Mouse (Mus musculus) urinary bladder, postnatal 36 days (tissue): ENCODE measurements around the gene Ffar2.
A peak's percentile ranks its signal among the peaks of the same experiment; 100 is the strongest.
"Not testable (repeated sequence)": the region's sequence is repeated elsewhere in the genome, so short reads cannot be mapped to it uniquely, and the experiment has no call there.

ENCODE experiments used
- DNase-seq, 2 experiments: peaks; one replicate each; pipeline ENCODE4 v3.0.0; 2022; ENCODE audit warnings: low spot score in 2 of 2, mixed read lengths in 1 of 2

Gene Ffar2

GRCm38 (mm10) chr7:30823675-30824074, at the start of gene Ffar2:
Ffar2 (minus strand) TSS chr7:30823775.
- DNase-seq, result no peak

DNA sequence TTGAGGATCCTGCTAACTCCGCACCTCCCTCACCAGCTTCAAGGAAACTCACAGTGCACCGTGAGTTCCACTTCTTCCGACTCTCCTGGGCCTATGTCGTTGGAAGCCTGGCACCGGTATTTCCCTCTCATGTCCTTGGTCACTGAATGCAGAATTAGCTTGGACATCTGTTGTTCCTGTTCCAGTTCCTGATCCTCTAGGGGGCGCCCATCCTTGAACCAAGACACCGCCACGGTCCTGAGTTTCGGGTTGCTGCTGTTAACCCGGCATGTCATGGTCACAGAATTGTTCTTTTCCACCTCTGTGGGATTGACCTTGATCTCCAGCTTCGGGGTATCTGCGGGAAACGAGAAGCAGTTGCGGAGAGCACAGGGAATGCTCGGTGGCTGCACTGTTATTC, 49.5 kb upstream of the Ffar2 start:
- peak; percentile 68 to 72 for DNase-seq

DNA sequence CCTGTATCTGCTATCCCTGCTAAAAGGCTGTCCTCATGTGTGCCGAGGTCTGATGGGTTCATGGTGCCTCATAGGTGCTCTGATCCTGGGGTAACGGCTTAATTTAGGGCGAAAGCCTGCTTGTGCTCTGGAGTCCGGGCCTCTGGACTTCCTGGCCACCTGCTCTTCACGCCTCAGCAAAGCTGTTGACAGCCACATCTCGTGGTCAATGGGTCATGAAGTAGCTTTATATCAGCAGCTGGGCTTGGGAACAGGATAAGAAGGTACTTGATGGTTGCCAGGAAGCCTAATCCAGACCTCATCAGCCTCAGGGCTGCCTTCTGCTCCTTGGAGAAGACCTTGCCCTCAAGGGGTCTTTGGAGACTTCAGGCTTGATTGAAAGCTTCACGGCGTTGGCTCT, 39.8 kb upstream of the Ffar2 start:
- no peak for DNase-seq

DNA sequence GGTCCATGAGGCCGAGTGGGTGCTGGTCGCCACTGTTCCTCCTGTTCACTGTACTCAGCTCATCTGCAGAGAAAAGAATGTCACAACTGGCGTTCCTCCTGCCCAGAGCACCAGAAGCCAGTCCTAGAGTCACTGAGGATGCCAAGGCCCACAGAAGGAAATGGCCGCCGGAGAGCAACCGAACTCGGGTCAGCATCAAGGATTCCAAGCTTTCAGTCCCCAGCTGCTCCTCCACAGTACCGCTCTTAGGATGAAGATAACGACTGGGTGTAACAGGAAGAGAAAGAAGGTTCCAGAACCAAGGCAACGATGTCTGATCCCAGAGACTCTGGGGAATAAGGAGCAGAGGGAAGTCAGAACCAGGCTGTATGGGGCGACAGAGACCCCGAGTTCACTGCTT, 37.9 kb upstream of the Ffar2 start, which contains the start of gene Ffar1:
Ffar1 (minus strand) TSS at position 101 of the 400 bp plus-strand sequence.
- no peak for DNase-seq

GRCm38 (mm10) chr7:30859635-30860402, 36.2 kb upstream of the Ffar2 start:
- DNase-seq, result peak; percentile 23 to 39

DNA sequence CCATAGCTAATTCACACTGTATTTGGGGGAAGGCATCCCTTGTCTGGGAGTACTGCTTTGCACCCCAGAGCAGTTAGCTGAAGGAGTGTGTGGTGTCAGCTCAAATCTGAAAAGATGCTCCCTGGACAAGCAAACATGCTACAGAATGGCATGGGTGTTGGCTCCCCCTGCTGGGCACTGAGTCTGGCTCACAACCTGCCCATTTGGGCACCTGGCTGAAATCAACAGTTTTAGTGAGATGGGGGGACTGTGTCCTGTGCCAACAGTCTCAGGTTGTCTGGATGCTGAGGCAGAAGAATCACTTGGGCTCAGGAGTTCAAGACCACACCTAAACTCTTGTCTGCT, 35.7 kb upstream of the Ffar2 start:
- peak; percentile 63 to 80 for DNase-seq

DNA sequence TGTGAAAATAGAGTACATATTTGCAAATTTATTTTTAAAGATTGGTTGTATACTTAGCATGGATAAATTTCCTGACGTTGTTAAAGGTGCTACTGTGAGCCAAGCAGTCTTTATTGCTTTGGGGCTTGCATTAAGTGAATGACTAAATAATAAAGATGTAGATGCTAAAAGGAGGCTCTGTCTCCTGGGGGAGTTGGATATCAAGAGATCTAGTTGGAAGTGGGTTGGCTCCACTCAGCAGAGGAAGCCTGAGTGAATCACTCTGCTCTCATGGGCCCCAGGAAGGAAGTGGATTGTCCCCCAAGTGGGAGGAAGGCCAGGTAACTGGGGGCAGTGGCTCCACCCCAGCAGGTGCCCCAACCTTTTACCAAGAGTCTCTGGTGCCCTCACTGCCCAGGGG, 34.2 kb upstream of the Ffar2 start:
- DNase-seq, result no peak

DNA sequence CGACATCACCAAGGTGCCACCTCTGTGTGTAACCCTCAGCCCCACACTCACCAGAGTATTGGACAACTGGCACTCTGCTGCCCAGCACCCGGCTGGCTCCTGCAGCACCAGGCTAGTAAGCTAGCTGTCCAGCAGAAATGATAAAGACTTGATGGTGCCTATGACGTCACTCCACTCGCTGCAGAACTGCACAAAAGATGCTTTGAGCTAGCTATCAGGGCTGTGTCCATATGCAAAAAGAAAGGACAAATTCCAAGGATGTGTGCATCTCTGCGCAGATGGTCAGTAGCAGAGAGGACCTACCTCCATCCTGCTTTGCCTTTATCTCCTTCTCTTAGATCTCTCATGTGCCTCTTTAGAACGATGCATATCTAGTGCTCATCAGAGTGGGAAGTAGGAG, 32.5 kb upstream of the Ffar2 start, which contains the start of gene Ffar3:
Ffar3 (minus strand) TSS at position 101 of the 400 bp plus-strand sequence.
- DNase-seq, result no peak

DNA sequence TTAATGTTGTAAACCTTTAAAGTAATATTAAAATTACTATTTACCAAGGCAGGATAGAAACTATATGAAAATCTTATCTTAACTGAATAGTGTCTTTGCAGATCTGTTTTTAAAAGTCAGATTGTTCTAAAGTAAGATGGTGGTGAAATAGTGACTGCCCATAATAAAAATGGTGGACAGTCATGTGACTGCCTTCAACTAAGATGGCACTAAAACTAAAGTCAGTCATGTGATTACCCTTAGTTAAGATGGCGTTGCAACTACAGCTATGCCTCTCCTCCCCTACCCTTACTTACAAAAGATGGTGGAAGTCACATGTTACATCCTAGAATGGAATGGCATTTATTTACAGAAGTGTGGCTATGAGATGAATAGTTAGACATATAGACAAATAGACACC, 27.8 kb upstream of the Ffar2 start:
- no peak for DNase-seq

DNA sequence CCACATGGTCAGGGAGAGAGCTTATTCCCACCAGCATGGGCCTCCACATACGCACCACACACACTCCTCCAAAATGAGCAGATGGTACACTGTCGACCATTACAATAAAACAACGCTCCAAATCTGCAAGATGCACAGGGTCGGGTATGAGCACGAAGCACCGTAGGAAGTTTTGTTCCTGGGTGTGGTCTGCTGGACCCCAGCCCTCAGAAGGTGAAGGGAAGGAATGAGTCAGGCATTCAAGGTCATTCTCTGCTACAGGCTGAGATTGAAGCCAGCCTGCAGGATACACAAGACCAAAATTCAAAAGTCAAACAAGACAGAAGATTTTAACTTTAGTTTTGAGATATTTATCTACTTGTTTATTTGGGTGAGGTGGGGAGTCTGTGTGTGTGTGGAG, 24.4 kb upstream of the Ffar2 start:
- no peak for DNase-seq

DNA sequence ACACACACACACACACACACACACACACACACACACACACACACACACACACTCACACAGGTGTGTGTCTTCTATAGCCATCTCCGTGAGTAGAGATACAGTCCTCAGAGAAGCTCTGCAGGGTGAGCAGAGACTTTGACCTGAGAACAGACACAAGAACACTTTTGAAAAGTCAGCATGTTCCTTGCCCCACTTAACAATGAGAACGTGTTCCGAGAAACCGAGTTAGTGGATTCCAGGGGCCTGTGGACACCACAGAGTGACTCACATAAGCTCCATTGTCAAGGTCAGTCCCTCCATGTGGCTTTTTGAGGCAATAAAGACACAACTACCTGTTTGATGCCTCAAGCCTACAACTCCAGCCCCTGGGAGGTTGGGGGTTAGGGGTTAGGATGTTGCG, 23.8 kb upstream of the Ffar2 start:
- DNase-seq, result no peak

DNA sequence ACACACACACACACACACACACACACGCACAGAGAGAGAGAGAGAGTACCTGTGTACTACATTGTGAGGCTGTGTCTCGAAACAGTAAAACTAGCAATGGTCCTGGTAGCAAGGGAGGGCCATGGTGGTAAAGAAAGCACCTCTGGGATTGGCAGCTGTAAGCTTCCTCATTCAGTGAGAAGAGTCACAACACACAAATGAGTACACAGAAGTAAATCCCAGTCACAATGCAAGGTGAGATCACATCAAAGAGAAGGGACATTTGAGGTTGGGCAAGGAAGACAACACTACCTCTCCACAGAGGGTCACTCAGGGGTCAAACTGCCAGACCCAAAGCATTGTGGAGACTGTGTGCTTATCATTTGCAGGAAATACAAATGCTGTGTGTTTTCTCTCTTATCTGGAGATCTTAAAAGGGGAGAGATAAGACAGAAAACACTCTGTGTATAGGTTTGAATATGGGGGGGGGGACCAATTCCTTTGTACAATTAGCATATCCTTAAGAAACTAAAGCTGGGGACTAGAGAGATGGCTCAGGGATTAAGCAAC, 23.0 kb upstream of the Ffar2 start:
- no peak for DNase-seq

DNA sequence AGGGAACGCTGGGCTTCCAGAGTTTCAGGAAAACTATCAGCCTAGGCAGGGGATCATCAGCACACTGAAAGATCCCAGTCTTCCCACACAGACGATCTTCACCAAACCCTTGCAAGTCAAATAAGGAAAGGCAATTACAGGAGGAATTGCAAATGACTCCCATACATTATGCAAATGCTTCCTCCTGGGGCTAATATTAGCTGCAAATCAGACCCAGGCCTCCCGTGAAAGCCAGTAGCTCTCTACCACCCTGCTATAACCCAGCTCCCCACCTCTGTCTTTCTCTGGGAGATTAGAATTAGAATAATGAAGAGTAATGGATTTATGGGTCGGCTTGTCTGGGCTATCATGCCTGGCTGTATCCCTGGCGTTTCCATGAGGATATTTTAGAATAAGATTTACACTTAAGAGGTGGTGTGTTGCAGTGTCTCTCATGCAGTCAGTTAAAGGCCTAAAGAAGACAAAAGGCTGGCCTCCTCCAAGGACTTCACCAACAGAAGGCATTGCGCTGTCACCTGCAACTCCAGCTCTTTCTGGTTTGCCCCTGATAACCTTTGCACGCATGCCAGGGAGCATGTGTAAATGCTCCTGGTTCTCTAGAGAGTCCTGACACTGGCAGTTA, 21.2 kb upstream of the Ffar2 start:
- no peak for DNase-seq

DNA sequence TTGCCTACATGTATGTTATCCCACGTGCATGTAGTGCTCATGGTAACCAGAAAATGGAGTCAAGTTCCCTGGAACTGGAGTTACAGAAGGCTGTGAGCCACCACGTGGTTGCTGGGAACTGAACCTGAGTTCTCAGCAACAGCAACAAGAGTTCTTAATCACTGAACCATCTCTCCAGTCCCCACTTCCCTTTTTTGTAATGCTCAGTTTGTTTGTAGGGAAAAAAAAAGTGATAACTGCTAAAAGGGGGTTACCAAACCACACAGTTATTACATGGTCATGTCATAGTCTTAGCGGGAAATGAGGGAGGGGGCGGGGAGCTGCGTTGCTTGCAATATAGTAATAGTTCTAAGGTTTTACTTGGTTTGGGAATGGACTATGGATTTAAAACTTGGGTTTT, 18.5 kb upstream of the Ffar2 start:
- DNase-seq, result no peak

DNA sequence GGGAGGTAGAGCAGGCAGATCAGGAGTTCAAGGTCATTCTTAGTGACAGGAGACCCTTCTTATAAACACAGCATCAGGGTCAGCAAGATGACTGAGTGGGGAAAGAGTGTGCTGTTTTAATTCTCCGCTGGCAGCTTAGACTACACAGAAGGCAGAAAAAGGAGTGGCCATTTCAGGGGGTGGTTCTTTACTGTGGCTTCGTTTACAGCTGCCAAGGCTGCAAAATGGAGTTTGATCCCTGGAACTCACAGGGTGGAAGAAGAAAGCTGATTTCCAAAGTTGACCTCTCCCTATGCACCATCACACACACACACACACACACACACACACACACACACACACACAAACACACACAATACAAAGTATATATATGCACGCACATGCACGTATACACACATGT, 17.8 kb upstream of the Ffar2 start:
- DNase-seq, result no peak

DNA sequence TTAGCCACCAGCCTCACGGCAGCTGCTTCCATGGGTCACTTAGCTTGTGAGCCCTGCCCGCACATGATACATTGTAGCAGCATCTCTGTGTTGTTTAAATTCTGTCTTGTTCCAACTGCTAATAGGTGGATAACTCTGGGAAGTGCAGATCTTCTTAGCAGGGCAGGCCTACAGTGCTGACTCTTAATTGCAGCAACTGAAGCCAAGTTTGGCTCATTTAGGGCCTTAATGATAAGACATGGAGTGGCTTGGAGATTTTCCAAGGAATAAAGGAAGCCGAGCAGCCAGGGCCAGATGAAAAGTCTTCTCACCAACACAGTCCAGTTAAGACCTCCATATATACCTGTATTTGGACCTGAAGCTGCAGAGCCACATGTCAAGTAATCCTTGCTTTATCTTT, 16.7 kb upstream of the Ffar2 start:
- DNase-seq, result no peak

DNA sequence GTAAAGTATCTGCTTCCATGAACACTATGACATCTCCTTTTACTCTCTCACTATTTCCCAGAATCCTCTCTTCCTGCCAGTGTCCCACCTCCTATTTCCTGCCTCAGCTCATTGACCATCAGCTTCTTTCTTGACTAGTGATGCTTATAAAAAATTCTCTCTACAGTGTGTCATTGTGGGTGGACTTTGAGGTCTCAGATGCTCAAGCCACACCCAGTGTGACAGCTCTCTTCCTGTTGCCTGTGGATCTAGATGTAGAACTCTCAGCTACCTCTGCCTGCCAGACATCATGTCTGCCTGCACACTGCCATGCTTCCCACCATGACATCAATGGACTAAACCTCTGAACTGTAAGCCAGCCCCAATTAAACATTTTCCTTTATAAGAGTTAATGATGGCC, 13.7 kb upstream of the Ffar2 start:
- DNase-seq, result no peak

- DNase-seq, result not testable (repeated sequence)
These were observed 9.1 kb upstream of the Ffar2 start for GRCm38 (mm10) chr7:30832684-30833083.

GRCm38 (mm10) chr7:30832261-30832660, 8.7 kb upstream of the Ffar2 start:
- no peak for DNase-seq

DNA sequence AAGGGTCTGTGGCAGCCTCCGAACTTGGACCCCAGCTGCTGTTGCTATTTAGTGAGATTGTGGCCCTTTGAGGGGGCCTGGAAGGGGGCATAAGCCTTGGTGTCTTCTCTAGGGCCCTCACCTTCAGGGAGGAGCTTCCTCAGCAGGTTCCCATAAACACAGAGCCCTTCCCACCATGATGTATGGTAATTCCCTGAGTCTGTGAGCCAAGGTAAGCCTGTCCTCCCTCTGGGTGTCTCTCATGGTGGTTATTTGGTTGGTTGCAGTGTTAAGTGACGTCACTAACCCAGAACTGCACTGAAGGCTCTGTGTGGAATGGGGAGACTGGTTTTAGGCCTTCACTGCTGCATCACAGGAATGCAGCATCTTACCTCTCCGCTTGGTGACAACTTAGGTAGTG, 5.9 kb upstream of the Ffar2 start:
- DNase-seq, result no peak

DNA sequence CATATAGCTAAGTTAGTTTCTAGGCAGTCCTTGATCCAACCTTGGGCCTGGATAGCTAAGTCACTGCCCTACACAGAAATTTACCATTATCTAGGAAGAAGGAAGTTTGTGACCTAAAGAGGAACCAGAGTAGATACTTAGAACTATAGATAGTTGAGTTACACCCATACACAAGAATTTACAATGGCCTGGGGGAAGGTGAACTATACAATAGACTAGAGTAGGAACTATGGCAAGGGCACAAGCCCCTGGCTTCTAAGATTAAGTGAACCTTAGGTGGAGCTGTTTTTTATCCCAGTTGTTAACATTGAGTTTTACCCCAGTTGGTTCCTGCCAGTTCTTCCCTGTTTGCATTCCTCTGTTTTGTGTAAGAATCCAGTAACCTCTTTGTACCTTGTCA, 5.3 kb upstream of the Ffar2 start:
- DNase-seq, result not testable (repeated sequence)

DNA sequence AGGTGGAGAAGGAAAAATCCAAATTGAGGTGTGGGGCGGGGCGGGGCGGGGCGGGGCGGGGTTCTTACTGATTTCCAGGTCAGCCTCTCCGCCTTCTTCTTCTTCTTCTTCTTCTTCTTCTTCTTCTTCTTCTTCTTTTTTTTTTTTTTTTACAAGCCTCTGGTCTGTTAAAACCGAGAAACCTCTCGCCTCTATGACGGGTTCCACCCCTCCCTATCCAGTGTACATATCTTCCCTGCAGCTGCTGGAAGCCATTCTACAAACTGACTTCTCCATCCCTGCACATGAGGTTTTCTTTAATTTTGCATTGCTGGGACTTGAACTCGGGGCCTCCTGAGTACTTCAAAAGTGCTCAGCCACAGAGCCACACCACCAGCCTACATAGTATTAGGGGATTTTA, 3.1 kb upstream of the Ffar2 start:
- DNase-seq, result no peak

GRCm38 (mm10) chr7:30824306-30824705, 731 bp upstream of the Ffar2 start:
- no peak for DNase-seq
